Mouse (Mus musculus) lung, adult 2 months (tissue): Measurements from ENCODE around the gene Gm29797. TPM values are rescaled to one million over a fixed set of nuclear protein-coding genes. Genes with fewer than 3 reads are reported as not detected.

ENCODE experiments used
- DNase-seq: peaks from one replicate; pipeline ENCODE4 v3.0.0; 2022
- H3K4me1 ChIP-seq: fragments of 200-500 bp; 2 replicates; pipeline ENCODE4 v1.6.1; 2011; ENCODE audit warnings: low read length; ENCODE audit not compliant: control insufficient read depth, insufficient read depth
- H3K4me3 ChIP-seq: fragments of 200-500 bp; replicated peaks from 2 replicates; pipeline ENCODE3; 2011; ENCODE audit warnings: low read depth, mild to moderate bottlenecking, control low read depth, low read length; ENCODE audit errors: extremely low read depth
- CTCF ChIP-seq: fragments of 200-500 bp; IDR thresholded peaks from 2 replicates; pipeline ENCODE4 v1.5.1; 2011; ENCODE audit warnings: mild to moderate bottlenecking, low read length, control low read depth; ENCODE audit not compliant: insufficient read depth
- POLR2A ChIP-seq: fragments of 200-500 bp; IDR thresholded peaks from 2 replicates; pipeline ENCODE4 v1.6.1; 2011; ENCODE audit warnings: low read depth, mild to moderate bottlenecking, control low read depth, low read length, borderline replicate concordance; ENCODE audit errors: extremely low read depth
- WGBS: fragments of 180-500 bp; shearing (Covaris S2); methylation state at CpG from one replicate; pipeline ENCODE4 v1.1.7; 2018; 5-methylcytosine and 5-hydroxymethylcytosine counted together
- polyA plus RNA-seq: library from polyadenylated mRNA; depleted of rRNA; stranded (reverse); fragments of >200 nt; gene quantifications from 2 replicates; pipeline ENCODE4 v1.2.3, GENCODE M21; 2012

Gm29797 gene
- polyA plus RNA-seq, 1 experiment: not detected

DNA sequence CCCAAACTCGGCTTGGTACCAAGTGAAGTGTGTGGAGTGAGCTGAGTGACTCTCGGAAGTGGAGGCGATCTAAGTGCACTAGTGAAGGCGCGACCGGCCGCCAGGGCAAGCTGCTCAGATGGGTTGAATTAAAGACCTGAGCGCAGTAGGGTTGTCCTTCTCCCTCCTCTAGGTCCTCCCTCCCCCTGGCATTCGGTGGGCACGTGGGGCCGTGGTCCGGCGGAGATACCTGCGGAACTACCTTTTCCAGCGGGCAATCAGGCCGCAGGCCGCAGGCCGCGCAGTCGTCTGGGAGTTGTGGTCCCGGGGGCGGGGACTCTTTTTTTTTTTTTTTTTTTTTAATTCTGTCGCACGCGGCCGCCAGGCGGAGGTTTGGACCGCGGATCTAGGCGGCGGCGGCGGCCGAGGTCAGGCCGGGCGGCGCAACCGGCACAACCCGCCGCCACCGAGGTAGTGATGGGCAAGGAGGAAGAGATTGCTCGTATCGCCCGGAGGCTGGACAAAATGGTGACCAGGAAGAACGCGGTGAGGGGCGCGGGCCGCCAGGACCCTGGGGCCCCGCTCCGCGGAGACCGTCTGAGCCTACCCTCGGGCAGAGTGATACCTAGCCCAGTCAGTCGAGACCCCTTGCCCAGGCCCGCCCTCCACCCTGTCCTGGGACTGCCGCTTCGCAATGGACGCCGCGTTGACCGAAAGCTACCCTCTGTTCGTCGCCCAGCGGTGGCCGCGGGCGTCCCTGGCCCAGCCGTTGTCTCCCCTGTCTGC lies 23.3 kb downstream of the Gm29797 start, which contains the start of gene Tcea2:
TSS of gene Tcea2 (plus strand) at position 360 of the 765 bp plus-strand sequence.
- H3K4me1 ChIP-seq: peaks cover 11% of the 10 kb centered on the region
- WGBS: under 1% methylated on average over 68 of the region's 69 CpGs
- DNase-seq: peak; percentile 75
- peak within 1 kb of the TSS; percentile 75 for H3K4me3 ChIP-seq
- 0 out of 2 replicates have a peak, but pooled peaks have one; percentile 13 for TF ChIP-seq CTCF
- 0 out of 2 replicates have a peak, but pooled peaks have one; percentile 24 for TF ChIP-seq POLR2A

DNA sequence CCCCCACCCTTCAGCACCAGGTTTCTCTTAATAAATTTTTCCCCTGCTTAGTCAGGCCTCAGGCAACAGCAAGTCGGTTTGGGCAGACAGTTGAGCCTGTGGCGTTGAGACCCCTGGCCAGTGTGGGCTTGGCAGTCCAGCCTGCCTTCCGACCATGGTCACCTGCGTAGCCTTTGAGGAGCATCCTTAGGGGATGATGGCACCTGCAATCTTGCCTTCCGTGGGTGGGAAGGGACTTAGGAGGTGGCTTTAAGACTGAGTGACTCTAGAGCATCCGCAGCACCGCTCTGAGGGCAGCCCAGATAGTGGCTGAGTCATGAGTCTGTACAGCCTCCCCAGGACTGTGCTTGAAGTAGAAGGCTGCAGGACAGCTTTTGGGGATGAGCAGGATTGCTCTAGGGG lies 23.9 kb downstream of the Gm29797 start:
- no peak for DNase-seq
- peaks cover 9% of the 10 kb centered on the region for H3K4me1 ChIP-seq
- WGBS: 18% methylated on average over 7 of the region's 7 CpGs
- peak overlapping the region; percentile 75 for H3K4me3 ChIP-seq
- no peak for TF ChIP-seq POLR2A
- no peak for TF ChIP-seq CTCF

DNA sequence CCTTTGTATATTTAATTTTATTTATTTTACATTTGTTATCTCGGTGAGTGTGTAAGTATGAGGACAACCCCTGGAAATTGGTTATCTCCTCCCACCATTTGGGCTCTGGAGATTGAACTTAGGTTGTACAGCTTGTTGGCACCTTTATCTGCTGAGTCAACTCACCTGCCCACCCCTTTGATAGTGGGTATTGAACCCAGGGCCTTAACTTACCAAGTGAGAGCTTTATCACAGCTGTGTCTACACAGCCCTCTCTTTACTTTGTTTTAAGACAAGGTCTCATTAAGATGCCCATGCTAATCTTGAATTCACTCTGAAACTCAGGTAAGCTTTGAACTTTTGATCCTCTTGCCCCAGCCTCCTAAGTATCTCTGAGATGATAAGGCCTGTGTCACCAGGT lies 25.1 kb downstream of the Gm29797 start:
- H3K4me3 ChIP-seq: no peak overlapping the region
- H3K4me1 ChIP-seq: peaks cover 7% of the 10 kb centered on the region
- 56% methylated on average over 1 of the region's 1 CpGs for WGBS
- no peak for DNase-seq
- TF ChIP-seq POLR2A: no peak
- TF ChIP-seq CTCF: no peak

DNA sequence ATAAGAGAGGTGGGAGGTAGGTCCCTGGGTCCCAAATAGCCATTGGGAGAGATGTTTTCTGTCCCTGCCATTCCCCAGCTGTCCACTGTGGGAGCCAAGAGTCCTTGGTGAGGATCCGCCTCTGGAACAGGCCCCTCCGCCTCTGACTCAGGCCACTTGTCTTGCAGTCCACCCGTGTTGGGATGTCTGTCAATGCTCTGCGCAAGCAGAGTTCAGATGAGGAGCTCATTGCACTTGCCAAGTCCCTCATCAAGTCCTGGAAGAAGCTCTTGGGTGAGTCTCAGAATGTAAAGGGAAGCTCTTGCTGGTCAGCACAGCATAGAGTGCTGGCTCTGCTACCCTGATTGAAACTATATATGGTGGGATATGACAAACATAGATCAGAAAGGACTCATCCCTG lies 26.5 kb downstream of the Gm29797 start:
- peaks cover 4% of the 10 kb centered on the region; the same call in 1 of the 2 replicates for H3K4me1 ChIP-seq
- TF ChIP-seq POLR2A (no peak), CTCF (no peak)
- WGBS: 58% methylated on average over 4 of the region's 4 CpGs
- DNase-seq: no peak
- H3K4me3 ChIP-seq: no peak overlapping the region

DNA sequence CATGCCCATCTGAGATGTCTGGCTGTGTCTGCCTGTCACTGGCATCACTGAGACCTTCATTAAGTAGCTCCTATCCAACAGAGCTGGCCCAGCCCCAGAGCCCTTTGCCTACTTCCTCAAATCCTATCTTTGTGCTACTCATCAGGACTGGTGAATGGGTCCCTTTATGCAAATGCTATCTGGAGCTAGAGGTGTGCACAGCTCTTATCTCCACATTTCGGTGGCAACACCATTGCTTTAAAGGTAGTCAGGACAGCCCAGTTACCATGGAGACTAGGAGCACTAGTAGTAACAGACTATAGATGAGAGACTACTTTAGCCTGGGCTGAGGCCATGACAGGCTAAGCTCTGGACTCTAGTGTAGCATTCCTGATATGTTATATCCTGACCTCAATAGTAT lies 27.9 kb downstream of the Gm29797 start:
- 71% methylated on average over 1 of the region's 1 CpGs for WGBS
- TF ChIP-seq POLR2A: no peak
- no peak for TF ChIP-seq CTCF

GRCm38 (mm10) chr2:181685686-181686085 lies 28.9 kb downstream of the Gm29797 start:
- whole genome bisulfite sequencing: 86% methylated on average over 4 of the region's 4 CpGs
- Histone ChIP-seq H3K4me3 (no peak overlapping the region), H3K4me1 (peaks cover 2% of the 10 kb centered on the region; the same call in 1 of the 2 replicates)
- DNase-seq: no peak
- TF ChIP-seq POLR2A: no peak
- no peak for TF ChIP-seq CTCF

More for the DNA sequence above, 27.9 kb downstream of the Gm29797 start:
- no peak for DNase-seq
- H3K4me1 ChIP-seq: peaks cover 4% of the 10 kb centered on the region; the same call in 1 of the 2 replicates
- no peak overlapping the region for H3K4me3 ChIP-seq

DNA sequence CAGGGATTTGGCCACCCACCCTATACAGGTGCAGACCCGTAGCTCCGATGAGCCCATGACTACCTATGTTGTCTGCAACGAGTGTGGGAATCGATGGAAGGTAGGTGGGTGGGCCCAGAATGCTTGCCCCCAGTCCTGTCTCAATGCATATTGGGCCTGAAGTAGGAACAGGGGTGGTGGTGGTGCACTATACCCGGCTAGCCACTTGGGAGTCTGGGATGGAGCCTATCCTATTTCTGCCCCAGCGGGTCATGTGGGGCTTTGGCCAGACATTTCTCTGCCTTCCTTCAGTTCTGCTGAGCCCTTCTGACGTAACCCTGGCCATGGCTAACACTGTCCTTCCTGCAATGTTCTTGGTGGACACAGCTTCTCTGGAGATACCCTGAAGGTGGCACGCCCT lies 30.8 kb downstream of the Gm29797 start:
- 96% methylated on average over 8 of the region's 8 CpGs for WGBS
- TF ChIP-seq CTCF (no peak), POLR2A (no peak)
- Histone ChIP-seq H3K4me3 (no peak overlapping the region), H3K4me1 (no peaks in the 10 kb centered on the region)
- DNase-seq: no peak

DNA sequence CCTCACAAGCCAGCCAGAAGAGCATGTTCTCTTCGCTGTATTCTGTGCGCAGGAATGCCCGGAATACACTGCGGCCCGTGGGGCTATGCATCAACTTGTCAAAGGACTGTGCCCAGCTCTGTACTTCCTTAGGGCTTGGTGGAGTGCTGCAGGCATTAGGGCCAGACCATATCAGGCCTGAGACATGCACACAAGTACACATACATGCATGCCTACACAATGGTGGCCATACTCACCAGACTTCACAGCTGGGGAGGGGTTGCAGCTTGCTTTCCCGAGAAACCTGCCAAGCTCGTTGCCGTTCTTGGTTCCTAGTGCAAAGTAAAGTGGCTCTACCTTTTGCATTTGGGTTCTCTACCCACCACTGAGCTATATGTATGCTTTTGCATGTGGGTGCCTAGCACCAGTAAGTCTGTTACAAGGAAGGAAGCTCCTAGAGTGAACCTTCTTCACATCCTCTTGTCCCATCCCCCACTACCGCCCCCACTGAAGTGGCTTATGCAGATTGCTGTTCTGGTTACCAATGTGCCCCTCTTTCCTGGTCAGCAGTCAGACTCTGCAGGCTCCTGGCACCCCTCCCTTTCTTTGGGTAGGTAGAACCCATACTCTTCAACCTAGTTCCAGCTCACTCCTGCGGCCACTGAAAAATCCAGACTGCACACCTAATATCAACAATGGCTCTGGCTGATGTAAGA lies 32.8 kb downstream of the Gm29797 start:
- H3K4me3 ChIP-seq: no peak overlapping the region
- peaks cover 2% of the 10 kb centered on the region; the same call in 1 of the 2 replicates for H3K4me1 ChIP-seq
- peak; percentile 1 for DNase-seq
- no peak for TF ChIP-seq CTCF
- no peak for TF ChIP-seq POLR2A
- WGBS: 86% methylated on average over 10 of the region's 10 CpGs

- Histone ChIP-seq H3K4me3 (no peak overlapping the region), H3K4me1 (peaks cover 2% of the 10 kb centered on the region; the same call in 1 of the 2 replicates)
- DNase-seq: no peak
- TF ChIP-seq CTCF: no peak
- TF ChIP-seq POLR2A: no peak
- WGBS: 79% methylated on average over 6 of the region's 6 CpGs
Observed at GRCm38 (mm10) chr2:181691083-181691482, 34.2 kb downstream of the Gm29797 start.
